Mouse (Mus musculus) kidney, embryonic 16.5 days (tissue): ENCODE results near the gene Bud13. TPM values are rescaled to one million over a fixed set of nuclear protein-coding genes. Genes with fewer than 3 reads are reported as not detected.

Experiments
- ATAC-seq: fragments of 200-750 bp; cut with Nextera tagmentation; 2 replicates; pipeline ENCODE4 v1.8.0; 2017; ENCODE audit warnings: moderate TSS enrichment; ENCODE audit not compliant: low FRiP score, low TSS enrichment
- H3K27ac ChIP-seq: fragments of 300-500 bp; sonication (generic); 2 replicates; pipeline ENCODE4 v1.5.1; 2014; ENCODE audit warnings: low read length
- H3K27me3 ChIP-seq: fragments of 300-500 bp; sonication (generic); 2 replicates; pipeline ENCODE4 v1.6.1; 2014; ENCODE audit warnings: low read length, control low read depth, mixed read lengths; ENCODE audit not compliant: insufficient read depth
- H3K36me3 ChIP-seq: fragments of 300-500 bp; sonication (generic); 2 replicates; pipeline ENCODE4 v1.6.1; 2014; ENCODE audit warnings: low read length, control low read depth, mixed read lengths; ENCODE audit not compliant: insufficient read depth
- H3K4me1 ChIP-seq: fragments of 300-500 bp; sonication (generic); 2 replicates; pipeline ENCODE4 v1.6.1; 2014; ENCODE audit warnings: low read length, control low read depth, mixed read lengths; ENCODE audit not compliant: insufficient read depth
- H3K4me2 ChIP-seq: fragments of 300-500 bp; sonication (generic); replicated peaks from 2 replicates; pipeline ENCODE4 v1.6.1; 2014; ENCODE audit warnings: low read depth, low read length
- H3K4me3 ChIP-seq: fragments of 300-500 bp; sonication (generic); 2 replicates; pipeline ENCODE4 v1.5.1; 2014; ENCODE audit warnings: mild to moderate bottlenecking, low read length
- H3K9ac ChIP-seq: fragments of 300-500 bp; sonication (generic); replicated peaks from 2 replicates; pipeline ENCODE4 v1.6.1; 2014; ENCODE audit warnings: low read length
- H3K9me3 ChIP-seq: fragments of 300-500 bp; sonication (generic); 2 replicates; pipeline ENCODE4 v1.6.1; 2016; ENCODE audit warnings: low read length, control low read depth
- WGBS: fragments of 180-500 bp; shearing (Covaris S2); extraction: QIAGEN DNeasy Blood & Tissue Kit; methylation state at CpG from one replicate; pipeline ENCODE4 v1.1.7; 2014; 5-methylcytosine and 5-hydroxymethylcytosine counted together
- polyA plus RNA-seq: library from polyadenylated mRNA; unstranded; fragments of >200 nt; fragmentation: Nextera tagmentation; extraction: Ambion mirVana; gene quantifications from 2 replicates; pipeline ENCODE4 v1.2.1, GENCODE M21; 2015

The Bud13 gene
- polyA plus RNA-seq, 1 experiment from 2014 or later: 25.6 TPM

GRCm38 (mm10) chr9:46272677-46273454 is 9.9 kb upstream of the Bud13 start, which contains the start of gene Zpr1:
Gene Zpr1, plus strand, starts transcription at chr9:46273064.
- H3K9me3 ChIP-seq: no peaks in the 10 kb centered on the region
- WGBS: 5% methylated on average over 45 of the region's 45 CpGs

GRCm38 (mm10) chr9:46274494-46274893 is 8.3 kb upstream of the Bud13 start:
- no peak overlapping the region for H3K9ac ChIP-seq
- H3K4me1 ChIP-seq: peaks cover 13% of the 10 kb centered on the region
- ATAC-seq: no peak
- H3K4me3 ChIP-seq: no peak overlapping the region
- WGBS: 75% methylated on average over 9 of the region's 9 CpGs
- H3K27ac ChIP-seq: no peak overlapping the region
- no peak overlapping the region for H3K4me2 ChIP-seq
- H3K36me3 ChIP-seq: peaks cover 45% of the 10 kb centered on the region
- H3K27me3 ChIP-seq: peaks cover 8% of the 10 kb centered on the region; the same call in 1 of the 2 replicates
- no peaks in the 10 kb centered on the region for H3K9me3 ChIP-seq

More at GRCm38 (mm10) chr9:46272677-46273454, 9.9 kb upstream of the Bud13 start, which contains the start of gene Zpr1:
- Histone ChIP-seq H3K27ac (peak within 1 kb of the TSS; percentile 84), H3K36me3 (peaks cover 34% of the 10 kb centered on the region), H3K4me2 (peak within 1 kb of the TSS; percentile 92), H3K4me3 (peak within 1 kb of the TSS; percentile 93), H3K4me1 (peaks cover 13% of the 10 kb centered on the region), H3K9ac (peak within 1 kb of the TSS; percentile 81), H3K27me3 (peaks cover 8% of the 10 kb centered on the region; the same call in 1 of the 2 replicates)
- peak; percentile 96 for ATAC-seq

- H3K9ac ChIP-seq: no peak overlapping the region
- no peaks in the 10 kb centered on the region for H3K27me3 ChIP-seq
- no peak overlapping the region for H3K27ac ChIP-seq
- no peak for ATAC-seq
- no peak overlapping the region for H3K4me3 ChIP-seq
- peaks cover 28% of the 10 kb centered on the region; the same call in 1 of the 2 replicates for H3K36me3 ChIP-seq
- H3K4me2 ChIP-seq: no peak overlapping the region
- H3K9me3 ChIP-seq: no peaks in the 10 kb centered on the region
- WGBS: 62% methylated on average over 4 of the region's 4 CpGs
- no peaks in the 10 kb centered on the region for H3K4me1 ChIP-seq
Measured at GRCm38 (mm10) chr9:46298381-46298780, 15.6 kb downstream of the Bud13 start.

GRCm38 (mm10) chr9:46302142-46302541 is 19.3 kb downstream of the Bud13 start:
- Histone ChIP-seq H3K9me3 (no peaks in the 10 kb centered on the region), H3K27me3 (no peaks in the 10 kb centered on the region), H3K36me3 (peaks cover 22% of the 10 kb centered on the region; the same call in 1 of the 2 replicates), H3K27ac (no peak overlapping the region), H3K4me1 (no peaks in the 10 kb centered on the region), H3K4me3 (no peak overlapping the region), H3K9ac (no peak overlapping the region), H3K4me2 (no peak overlapping the region)
- 6% methylated on average over 2 of the region's 2 CpGs for WGBS
- no peak for ATAC-seq

- no peaks in the 10 kb centered on the region for H3K9me3 ChIP-seq
- H3K4me2 ChIP-seq: no peak overlapping the region
- H3K27ac ChIP-seq: no peak overlapping the region
- WGBS: 8% methylated on average over 7 of the region's 7 CpGs
- ATAC-seq: no peak
- no peak overlapping the region for H3K9ac ChIP-seq
- no peaks in the 10 kb centered on the region for H3K36me3 ChIP-seq
- peaks cover 5% of the 10 kb centered on the region; the same call in 1 of the 2 replicates for H3K4me1 ChIP-seq
- H3K27me3 ChIP-seq: no peaks in the 10 kb centered on the region
- no peak overlapping the region for H3K4me3 ChIP-seq
Measured at GRCm38 (mm10) chr9:46309121-46309520, 26.3 kb downstream of the Bud13 start.

- Histone ChIP-seq H3K4me2 (no peak overlapping the region), H3K4me3 (no peak overlapping the region), H3K9me3 (0 out of 2 replicates have a peak, but pooled peaks cover 1% of the 10 kb centered on the region), H3K9ac (no peak overlapping the region), H3K27me3 (no peaks in the 10 kb centered on the region), H3K4me1 (no peaks in the 10 kb centered on the region), H3K36me3 (no peaks in the 10 kb centered on the region), H3K27ac (no peak overlapping the region)
- WGBS: 12% methylated on average over 4 of the region's 4 CpGs
- ATAC-seq: 0 out of 2 replicates have a peak, but pooled peaks have one; percentile 54
Measured at GRCm38 (mm10) chr9:46314507-46314906, 31.7 kb downstream of the Bud13 start.

GRCm38 (mm10) chr9:46314921-46315320 is 32.1 kb downstream of the Bud13 start:
- Histone ChIP-seq H3K4me1 (no peaks in the 10 kb centered on the region), H3K4me2 (no peak overlapping the region), H3K4me3 (no peak overlapping the region), H3K9me3 (0 out of 2 replicates have a peak, but pooled peaks cover 5% of the 10 kb centered on the region), H3K27me3 (no peaks in the 10 kb centered on the region), H3K9ac (no peak overlapping the region), H3K27ac (no peak overlapping the region), H3K36me3 (no peaks in the 10 kb centered on the region)
- ATAC-seq: no peak
- 40% methylated on average over 2 of the region's 2 CpGs for WGBS

GRCm38 (mm10) chr9:46315807-46316365 is 33.1 kb downstream of the Bud13 start:
- H3K9me3 ChIP-seq: 0 out of 2 replicates have a peak, but pooled peaks cover 6% of the 10 kb centered on the region
- no peak overlapping the region for H3K27ac ChIP-seq
- H3K27me3 ChIP-seq: no peaks in the 10 kb centered on the region
- no peak overlapping the region for H3K4me2 ChIP-seq
- H3K9ac ChIP-seq: no peak overlapping the region
- no peaks in the 10 kb centered on the region for H3K4me1 ChIP-seq
- no peaks in the 10 kb centered on the region for H3K36me3 ChIP-seq
- H3K4me3 ChIP-seq: no peak overlapping the region
- WGBS: 39% methylated on average over 11 of the region's 11 CpGs
- ATAC-seq: 0 out of 2 replicates have a peak, but pooled peaks have one; percentile 30

GRCm38 (mm10) chr9:46316388-46316787 is 33.6 kb downstream of the Bud13 start:
- ATAC-seq: no peak
- no peak overlapping the region for H3K4me3 ChIP-seq
- 0 out of 2 replicates have a peak, but pooled peaks cover 6% of the 10 kb centered on the region for H3K9me3 ChIP-seq
- H3K4me2 ChIP-seq: no peak overlapping the region
- 27% methylated on average over 5 of the region's 5 CpGs for WGBS
- no peak overlapping the region for H3K27ac ChIP-seq
- no peaks in the 10 kb centered on the region for H3K27me3 ChIP-seq
- H3K4me1 ChIP-seq: no peaks in the 10 kb centered on the region
- no peaks in the 10 kb centered on the region for H3K36me3 ChIP-seq
- H3K9ac ChIP-seq: no peak overlapping the region

GRCm38 (mm10) chr9:46316909-46317308 is 34.1 kb downstream of the Bud13 start:
- Histone ChIP-seq H3K4me2 (no peak overlapping the region), H3K27ac (no peak overlapping the region), H3K4me1 (no peaks in the 10 kb centered on the region), H3K9ac (no peak overlapping the region), H3K36me3 (no peaks in the 10 kb centered on the region), H3K4me3 (no peak overlapping the region), H3K27me3 (no peaks in the 10 kb centered on the region), H3K9me3 (0 out of 2 replicates have a peak, but pooled peaks cover 6% of the 10 kb centered on the region)
- ATAC-seq: no peak
- WGBS: 54% methylated on average over 8 of the region's 8 CpGs
